Mouse (Mus musculus): ENCODE results near the gene Fam89b.

DNA sequence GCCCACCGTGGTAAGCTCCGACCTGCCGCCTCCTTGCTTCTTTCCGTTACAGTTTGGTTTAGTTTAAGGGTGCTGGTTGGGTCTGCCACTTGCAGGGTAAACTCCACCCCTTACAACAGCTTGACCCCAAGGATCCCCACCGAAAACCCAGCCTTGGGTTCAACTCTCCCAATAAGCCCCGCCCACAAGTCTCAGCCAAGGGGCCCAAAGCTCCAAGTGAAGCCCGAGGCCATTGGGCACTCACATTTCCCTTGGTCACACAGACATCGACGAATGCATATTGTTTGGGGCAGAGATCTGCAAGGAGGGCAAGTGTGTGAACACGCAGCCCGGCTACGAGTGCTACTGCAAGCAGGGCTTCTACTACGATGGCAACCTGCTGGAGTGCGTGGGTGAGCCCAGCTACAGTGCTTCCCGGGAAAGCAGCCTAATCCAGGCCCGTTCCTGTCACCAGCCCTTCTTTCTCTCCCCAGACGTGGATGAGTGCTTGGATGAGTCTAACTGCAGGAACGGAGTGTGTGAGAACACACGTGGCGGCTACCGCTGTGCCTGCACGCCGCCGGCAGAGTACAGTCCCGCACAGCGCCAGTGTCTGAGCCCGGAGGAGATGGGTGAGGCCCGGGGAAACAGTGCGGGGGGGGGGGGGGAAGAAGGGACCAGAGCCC, 27.0 kb upstream of the Fam89b start:
- TF ChIP-seq CHD2 (IDR thresholded peaks at IDR 0.05; ENCODE audit: low read depth, low read length) (no peak), HCFC1 (IDR thresholded peaks at IDR 0.05; ENCODE audit: borderline replicate concordance, insufficient read depth, low read length) (no peak), ZNF384 (IDR thresholded peaks at IDR 0.05; ENCODE audit: low read depth, low read length) (no peak)

Data from ES-E14 (cell line).